Mouse (Mus musculus) testis, adult 2 months (tissue): ENCODE measurements around the gene Ppp4r3a.

ENCODE experiments used
- CTCF ChIP-seq: fragments of 200-500 bp; IDR thresholded peaks from 2 replicates; pipeline ENCODE4 v1.5.1; 2012; ENCODE audit warnings: low read depth, mild to moderate bottlenecking, inconsistent platforms, low read length, moderate library complexity; ENCODE audit not compliant: control insufficient read depth, insufficient read depth, insufficient replicate concordance
- POLR2A ChIP-seq: fragments of 200-500 bp; IDR thresholded peaks from 2 replicates; pipeline ENCODE4 v1.6.1; 2012; ENCODE audit warnings: low read depth, mild to moderate bottlenecking, inconsistent platforms, low read length, moderate library complexity; ENCODE audit not compliant: control insufficient read depth

DNA sequence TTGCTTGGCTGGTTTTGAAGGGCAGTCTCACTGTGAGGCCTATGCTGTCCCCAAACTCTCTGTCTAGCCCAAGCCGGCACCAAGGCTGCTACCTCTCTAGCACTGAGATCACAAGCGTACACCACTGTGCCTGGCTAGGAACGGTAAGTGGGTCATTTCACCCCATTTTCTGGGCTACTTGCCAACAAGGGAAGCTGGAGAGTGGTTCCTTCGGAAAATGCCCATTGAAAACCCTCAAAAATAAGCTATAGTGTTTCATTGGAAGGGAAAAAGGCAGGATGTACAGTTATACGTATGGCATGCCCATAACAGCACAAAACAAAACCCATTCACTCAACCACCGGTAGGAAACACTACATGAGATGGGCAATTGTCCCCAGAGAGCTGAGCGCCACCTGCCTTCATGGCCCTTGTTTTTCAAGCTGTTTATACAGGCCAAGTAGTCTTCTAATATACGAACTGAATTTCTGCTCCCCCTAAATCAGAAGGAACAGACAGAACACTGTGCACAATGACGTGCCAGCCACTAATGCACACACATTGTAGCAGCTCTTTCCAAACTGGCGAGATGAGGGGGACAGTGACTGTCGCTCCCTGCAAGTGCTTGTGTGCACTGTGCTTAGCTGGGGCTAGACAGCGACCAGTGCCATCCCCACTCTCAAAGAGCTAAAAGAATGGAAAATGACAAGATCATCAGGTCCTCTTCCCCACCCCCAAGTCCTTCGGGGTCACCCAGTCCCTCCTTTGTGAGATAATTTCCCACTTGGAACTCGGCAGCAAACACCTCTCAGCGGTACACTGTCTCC, 63.1 kb downstream of the Ppp4r3a start:
- TF ChIP-seq POLR2A = no peak
- no peak for TF ChIP-seq CTCF
